Mouse (Mus musculus) CD8-positive naive resting alpha-beta T cell, adult 2 months (primary cell): ENCODE measurements around the gene Tcta.
"Not testable (repeated sequence)": the region's sequence is repeated elsewhere in the genome, so short reads cannot be mapped to it uniquely, and the experiment has no call there.

Experiments
- DNase-seq, 2 experiments: peaks; one replicate each; pipeline ENCODE4 v3.0.0; 2022; ENCODE audit warnings: low read depth in 2 of 2, low spot score in 2 of 2

The Tcta gene

DNA sequence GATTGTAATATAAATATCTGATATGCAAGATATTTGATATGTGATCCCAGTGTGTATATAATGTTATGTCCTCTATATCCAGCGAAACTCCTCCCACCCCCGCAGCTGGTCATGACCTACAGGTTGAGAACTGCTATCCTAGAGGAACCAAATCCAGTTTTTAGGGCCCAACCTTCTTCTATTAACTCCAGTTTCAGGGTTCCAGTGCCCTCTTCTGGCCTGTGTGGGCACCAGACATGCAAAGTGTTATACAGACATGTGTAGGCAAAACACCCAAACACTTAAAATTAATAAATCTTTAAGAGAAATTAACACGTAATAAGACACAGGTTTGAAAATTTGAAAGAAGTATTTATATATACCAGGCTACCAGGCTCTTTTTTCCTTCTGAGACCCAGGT, 11.6 kb upstream of the Tcta start:
- DNase-seq = peak in 1 of 2 experiments; percentile 10

- no peak for DNase-seq
These were observed 2.2 kb upstream of the Tcta start for GRCm38 (mm10) chr9:108308141-108308540.

DNA sequence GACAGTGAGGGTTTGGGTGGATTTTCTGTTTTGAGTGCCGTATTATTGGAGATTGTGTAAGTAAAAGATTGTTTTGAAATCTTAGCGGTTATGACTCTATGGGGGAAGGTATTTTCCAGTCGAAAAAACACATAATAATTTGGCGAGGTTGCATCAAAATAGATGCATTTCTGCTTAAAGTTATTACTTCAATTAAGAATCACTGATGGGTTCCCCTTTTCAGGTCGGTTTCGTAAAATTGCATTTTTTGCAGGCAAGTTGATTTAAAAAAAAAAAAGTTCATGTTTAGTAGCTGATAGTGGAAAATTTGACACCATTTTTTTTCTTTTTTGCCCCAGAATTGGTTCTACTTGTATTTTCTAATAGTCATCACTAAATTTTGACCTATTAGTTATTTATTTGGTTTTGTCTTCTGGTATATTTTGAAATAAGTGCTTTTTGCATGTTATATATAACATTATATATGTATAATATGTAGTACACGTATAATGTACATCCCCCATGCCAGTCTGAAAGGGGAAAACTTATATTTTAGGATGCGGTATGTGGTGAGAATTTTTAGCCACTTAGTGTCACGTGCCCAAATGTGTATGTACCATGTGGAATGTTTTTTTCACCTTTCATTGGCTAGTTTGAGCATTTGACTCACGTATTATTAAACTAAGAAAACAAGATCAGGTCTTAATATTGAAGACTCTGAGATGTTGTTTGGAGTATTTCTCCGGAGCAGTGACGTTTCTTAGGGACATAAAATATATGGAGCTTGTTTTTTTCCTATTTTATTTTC, 1.3 kb upstream of the Tcta start:
- no peak for DNase-seq

DNA sequence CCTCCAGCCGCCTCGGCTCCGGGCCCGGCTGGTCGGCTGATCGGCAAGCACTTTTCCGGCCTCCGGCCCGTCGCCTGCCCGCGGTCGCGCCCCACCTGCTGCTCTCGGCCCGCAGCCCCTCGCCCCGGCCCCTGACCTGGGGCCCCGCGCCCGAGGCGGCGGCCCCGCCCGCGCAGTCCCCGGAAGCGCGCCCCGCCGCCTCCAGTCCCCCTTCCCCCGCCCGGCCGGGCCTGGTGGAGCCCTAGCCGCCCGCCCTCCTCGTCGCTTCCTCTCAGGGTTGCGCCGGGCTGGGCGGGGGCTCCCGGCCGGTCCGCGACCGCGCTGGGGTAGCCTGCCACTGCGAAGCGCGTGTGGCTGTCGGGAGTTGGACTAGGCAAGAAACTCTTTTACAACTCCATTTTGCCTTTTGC, 616 bp upstream of the Tcta start:
- peak in 1 of 2 experiments; percentile 71 for DNase-seq

- DNase-seq = no peak
These were observed 790 bp downstream of the Tcta start for GRCm38 (mm10) chr9:108305170-108305569.

DNA sequence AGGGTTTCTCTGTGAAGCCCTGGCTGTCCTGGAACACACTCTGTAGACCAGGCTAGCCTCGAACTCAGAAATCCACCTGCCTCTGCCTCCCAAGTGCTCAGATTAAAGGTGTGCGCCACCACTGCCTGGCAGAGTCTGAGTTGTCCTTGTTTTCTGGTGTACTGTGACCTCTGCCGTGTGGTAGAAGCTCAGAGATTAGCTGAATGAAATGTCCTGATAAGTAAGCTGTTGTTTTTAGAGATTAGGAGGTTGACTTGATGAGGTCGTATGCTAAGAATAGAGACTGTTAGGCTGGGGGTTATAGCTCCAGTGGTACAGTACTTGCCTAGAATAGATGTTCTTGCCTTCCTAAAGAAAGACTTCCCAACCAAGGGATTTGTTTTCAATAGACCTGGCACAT, 1.2 kb downstream of the Tcta start:
- DNase-seq = no peak

DNA sequence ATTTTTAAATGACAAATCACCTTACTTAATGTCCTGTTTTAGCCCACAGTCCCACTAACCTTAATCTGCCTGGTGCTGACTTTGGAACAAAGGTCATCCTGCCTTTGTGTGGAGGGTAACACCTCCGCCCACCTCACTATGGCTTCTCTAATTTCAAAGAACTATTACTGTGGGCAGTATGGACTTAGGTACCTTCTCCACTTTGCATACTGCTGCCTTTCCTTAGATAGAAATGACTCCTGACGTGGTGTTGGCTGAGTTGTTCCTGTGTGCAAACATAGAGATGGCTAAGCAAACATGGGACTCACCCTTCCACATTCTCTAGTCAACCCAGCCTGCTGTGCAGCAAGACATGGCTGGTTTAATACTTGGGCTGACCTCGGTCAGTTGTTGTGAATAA, 4.1 kb downstream of the Tcta start:
- no peak for DNase-seq

DNA sequence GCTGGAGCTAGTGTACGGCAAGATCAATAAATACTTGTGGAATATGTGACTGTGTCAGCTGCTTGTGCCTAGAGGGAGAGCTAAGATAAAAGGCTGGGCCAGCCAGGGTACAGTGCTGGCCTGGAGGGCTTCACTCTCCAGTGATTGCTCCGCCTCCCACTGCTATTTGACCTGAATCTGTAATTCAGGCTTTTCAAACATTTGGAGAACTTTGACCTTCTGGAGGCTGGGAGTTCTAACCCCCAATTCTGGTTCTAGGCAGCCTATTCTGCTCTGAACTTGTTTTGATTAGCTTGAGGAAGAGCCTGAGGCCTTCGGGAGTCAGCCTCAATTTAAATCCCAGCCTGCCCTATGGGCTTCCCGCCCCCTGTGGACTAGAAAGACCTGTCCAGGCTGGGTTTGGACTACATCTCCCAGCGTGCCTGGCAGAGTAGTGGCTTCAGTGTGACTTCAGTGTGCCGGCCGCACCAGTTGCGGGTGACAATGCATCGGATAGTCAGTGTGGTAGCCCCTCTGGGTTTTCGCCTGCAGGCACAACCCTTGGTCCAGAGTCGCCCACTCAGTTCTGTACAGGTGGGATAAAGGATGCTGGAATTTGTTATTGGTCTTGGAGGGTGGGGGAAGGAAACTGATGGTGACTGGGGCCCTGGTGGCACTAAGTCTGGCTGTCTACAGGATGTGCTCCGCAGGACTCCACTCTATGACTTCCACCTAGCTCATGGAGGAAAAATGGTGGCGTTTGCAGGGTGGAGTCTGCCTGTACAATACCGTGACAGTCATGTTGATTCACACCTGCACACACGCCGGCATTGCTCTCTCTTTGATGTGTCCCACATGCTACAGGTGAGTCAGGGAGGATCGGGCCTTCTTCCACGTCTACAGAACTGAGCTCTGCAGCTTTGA, 9.3 kb downstream of the Tcta start, which contains the start of gene Amt:
Gene Amt (plus strand): TSS at position 401 of the 903 bp plus-strand sequence.
- DNase-seq = no peak

- no peak for DNase-seq
These were observed 15.2 kb downstream of the Tcta start for GRCm38 (mm10) chr9:108290773-108291172.

GRCm38 (mm10) chr9:108290016-108290750, 15.8 kb downstream of the Tcta start, which contains the start of gene Nicn1:
Gene Nicn1, plus strand, starts transcription at chr9:108290429.
- DNase-seq = peak; percentile 82 to 88

GRCm38 (mm10) chr9:108289347-108289746, 16.6 kb downstream of the Tcta start:
- DNase-seq = no peak

DNA sequence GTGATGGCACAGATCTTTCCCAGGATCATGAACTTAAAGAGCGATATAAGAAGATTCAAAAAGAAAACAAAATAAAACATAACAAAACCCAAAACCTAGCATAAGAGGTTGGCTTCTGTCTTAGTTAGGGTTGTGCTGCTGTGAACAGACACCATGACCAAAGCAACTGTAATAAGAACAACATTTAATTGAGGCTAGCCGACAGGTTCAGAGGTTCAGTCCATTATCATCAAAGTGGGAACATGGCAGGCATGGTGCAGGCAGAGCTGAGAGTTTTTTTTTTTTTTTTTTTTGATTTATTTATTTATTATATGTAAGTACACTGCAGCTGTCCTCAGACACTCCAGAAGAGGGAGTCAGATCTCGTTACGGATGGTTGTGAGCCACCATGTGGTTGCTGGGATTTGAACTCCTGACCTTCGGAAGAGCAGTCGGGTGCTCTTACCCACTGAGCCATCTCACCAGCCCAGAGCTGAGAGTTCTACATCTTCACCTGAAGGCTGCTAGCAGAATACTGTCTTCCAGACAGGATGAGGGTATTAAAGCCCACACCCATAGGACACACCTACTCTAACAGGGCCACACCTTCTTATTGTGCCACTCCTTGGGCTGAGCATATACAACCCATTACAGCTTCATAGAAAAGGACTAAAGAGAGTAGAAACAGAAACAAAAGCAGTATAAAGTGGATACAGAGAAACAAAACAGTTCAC, 18.3 kb downstream of the Tcta start:
- DNase-seq = not testable (repeated sequence)

DNA sequence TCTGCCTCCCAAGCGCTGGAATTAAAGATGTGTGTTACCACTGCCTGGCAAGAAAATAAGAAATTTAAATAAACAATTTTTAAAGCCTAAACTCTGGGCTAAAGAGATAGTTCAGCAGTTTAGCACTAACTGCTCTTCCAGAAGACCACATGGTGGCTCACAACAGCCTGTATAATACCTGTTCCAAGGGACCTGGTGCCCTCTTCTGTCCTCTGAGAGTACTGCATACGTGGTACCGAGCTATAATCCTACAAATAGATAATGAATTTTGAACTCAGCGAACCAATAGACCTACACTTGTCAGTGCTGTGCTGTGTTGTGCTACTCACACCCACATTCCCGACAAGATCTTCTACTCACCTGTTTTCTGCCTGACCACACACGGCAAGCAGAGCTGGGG, 21.6 kb downstream of the Tcta start:
- peak; percentile 67 to 76 for DNase-seq

DNA sequence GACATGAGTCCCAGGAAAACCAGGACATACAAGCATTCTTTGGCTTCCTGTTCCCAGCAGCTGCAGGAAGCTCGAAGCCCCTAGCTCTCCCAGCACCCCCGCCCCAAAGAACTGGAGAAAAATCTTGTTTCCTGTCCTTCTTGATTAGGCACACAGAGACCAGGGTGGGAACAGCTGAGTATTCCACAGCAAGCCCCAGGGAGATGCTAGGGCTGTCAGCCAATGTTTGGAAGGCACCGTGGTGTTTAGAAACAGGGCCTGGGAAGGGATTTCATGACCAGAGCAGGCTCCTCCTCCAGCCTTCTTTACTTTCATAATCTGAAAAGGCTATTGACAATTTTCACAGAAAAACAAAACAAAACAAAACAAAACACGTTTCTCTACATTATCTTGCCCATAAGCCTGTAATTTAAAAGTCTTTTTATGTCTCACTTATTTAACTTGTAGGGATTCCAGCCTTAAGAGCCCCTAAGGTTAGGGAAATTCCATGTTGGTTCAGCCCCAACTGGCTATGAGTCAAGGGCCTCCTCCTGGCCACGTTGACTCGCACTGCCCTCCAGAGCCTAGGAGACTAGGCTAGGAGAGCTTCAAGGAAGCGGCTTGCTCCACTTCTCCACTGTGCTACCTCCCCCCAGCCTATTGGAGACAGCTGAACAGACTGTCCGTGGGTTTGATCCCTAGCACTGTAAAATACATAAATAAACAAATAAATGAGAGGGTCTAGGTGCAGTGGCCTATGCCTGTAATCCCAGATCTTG, 25.7 kb downstream of the Tcta start:
- no peak for DNase-seq

DNA sequence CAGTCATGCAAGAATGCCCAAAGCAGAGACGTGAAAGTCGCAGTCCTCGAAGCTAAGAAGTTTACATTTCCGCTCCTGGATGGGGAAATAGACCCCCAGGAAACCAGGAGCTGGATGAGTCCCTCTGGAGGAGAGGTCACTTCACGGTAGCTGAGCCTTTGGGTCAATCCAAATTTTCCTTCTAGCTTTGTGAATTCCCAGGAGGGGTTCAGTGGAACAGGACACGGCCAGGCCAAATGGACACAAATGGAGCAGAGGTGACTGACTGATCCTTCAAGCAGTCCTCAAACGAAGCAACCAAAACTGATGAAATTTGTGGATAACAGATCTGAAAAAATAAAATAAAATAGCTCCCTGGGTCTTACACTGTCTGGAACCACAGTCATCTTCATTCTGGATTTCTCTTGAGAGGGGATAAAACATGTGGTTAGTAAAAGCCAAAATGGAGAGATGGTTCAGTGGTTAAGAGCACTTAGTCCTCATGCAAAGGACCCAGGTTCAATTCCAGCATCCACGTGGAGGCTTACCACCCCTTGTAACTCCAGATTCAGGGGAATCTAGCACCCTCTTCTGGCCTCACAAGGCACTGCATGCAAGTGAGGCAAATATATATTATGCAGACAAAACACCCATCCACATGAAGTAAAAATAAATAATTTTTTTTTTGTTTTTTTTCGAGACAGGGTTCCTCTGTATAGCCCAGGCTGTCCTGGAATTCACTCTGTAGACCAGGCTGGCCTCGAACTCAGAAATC, 27.1 kb downstream of the Tcta start:
- DNase-seq = peak; percentile 41 to 67

DNA sequence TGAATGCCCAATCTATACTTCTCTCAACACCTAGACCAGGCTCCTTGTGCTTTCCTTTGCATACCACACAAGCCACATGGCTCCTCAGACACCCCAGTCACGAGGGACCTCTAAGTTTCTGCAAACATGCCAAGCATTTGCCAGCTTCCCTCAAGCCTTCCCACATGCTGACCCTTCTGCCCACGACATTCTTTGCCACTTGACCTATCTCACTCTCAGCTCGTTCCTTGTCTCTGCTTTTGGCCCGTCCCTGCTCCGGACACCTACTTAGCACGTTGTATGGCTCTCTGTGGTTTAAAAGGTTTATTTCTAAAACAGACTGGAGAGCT, 30.7 kb downstream of the Tcta start:
- DNase-seq = no peak

DNA sequence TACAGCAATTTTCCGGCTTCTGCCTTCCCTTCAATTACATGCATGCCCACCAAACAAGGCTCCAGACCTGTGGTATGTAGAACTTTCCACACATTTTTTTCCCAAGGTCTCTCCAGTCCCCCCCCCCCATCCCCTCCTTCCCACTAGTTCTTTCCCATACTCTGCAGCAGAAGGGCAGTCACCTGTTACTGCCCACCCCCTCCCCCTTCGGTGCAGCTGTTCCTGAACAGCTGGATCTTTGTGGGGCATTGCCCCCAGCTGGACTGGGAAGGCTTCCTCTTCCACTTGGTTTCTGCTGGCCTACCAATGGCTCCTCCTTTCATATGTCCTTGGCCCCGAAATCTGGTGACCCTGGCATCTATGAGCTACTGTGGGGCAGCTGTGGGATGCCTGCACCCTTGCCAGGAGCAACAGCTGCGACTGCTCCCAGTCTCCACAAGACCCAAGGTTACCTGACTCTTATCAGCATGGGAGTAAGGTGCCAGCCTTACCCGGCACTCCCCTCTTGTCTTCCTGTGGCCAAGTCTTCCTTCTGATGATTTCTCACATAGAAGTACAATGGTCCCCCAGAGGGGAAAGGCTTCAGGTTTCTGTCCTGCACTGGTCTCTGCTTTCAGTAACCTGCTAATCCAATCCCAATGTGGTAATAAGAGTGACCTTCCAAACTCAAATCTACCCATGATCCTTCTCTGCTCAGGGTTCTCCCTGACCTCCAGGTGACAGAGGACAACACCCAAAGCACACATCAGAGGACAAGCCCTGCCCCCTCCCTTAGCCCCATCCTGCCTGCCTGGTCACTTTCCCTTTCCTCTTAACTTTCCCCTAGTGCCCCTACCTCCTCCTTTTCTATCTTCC, 31.3 kb downstream of the Tcta start:
- DNase-seq = no peak

DNA sequence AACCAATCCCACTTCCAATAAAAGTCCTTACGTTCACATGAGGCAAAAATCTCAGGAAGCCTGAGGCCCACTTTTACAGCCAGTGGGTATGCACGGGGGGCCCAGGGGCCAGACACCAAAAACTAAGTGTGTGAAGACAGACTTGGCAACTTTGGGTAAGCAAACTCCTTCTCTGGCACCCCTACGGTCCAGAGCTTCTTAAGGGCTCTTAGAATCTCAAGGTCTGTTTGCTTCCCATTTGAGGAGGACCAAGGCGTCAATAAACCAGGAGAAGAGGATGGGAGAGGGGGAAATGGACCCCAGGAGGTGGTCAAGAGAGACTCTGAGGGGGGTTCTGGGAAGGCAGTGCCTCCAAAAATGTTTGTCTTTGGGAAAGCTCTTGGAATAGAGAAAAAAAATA, 32.5 kb downstream of the Tcta start:
- DNase-seq = no peak
